Mouse (Mus musculus) cortical plate, adult 2 months (tissue): ENCODE measurements at regions not wholly inside any gene's neighbourhood (a gene's known extent, or its start where the extent isn't known, plus 50 kb on each side); places are given as distances from the start of the nearest gene placed in this dataset.

Experiments used
- CTCF ChIP-seq: fragments of 200-500 bp; IDR thresholded peaks from 2 replicates; pipeline ENCODE4 v1.5.1; 2011; ENCODE audit warnings: mild to moderate bottlenecking, control low read depth, low read length; ENCODE audit not compliant: insufficient read depth; ENCODE audit errors: extremely low read depth
- POLR2A ChIP-seq: fragments of 200-500 bp; IDR thresholded peaks from 2 replicates; pipeline ENCODE4 v1.6.1; 2011; ENCODE audit warnings: mild to moderate bottlenecking, low read length, control low read depth; ENCODE audit not compliant: insufficient read depth; ENCODE audit errors: extremely low read depth

DNA sequence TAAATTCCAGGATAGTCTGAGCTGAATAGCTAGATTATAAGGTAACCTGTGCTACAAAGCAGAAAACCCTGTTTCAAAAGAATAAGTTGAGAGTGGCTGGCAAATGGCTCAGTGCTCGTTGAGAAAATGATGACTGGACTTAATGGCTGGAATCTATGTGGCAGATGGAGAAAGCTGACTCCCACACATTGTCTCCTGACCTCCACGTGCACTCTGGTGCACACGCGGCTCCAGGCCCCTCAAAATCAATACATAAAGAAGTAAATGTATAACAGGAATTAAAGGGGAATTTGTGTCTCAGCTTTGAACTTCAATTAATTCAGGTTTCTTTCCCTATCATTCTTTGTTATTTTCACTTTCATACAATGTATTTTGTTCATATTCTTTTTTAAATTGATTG lies 162.2 kb upstream of the Rxylt1 start:
- TF ChIP-seq CTCF (no peak), POLR2A (no peak)
